Mouse (Mus musculus) ES-E14 (cell line): ENCODE measurements around the gene Cers5.

Experiments
- CHD2 ChIP-seq: IDR thresholded peaks from 2 replicates; pipeline ENCODE4 v1.6.1; 2014; ENCODE audit warnings: mild to moderate bottlenecking, low read depth, low read length, inconsistent platforms
- HCFC1 ChIP-seq: IDR thresholded peaks from 2 replicates; pipeline ENCODE4 v1.6.1; 2012; ENCODE audit warnings: low read length, inconsistent platforms, borderline replicate concordance; ENCODE audit not compliant: insufficient read depth
- MAFK ChIP-seq: IDR thresholded peaks from 2 replicates; pipeline ENCODE4 v1.6.1; 2014; ENCODE audit warnings: mild to moderate bottlenecking, low read depth, low read length, inconsistent platforms; ENCODE audit not compliant: insufficient read depth
- ZC3H11A ChIP-seq: IDR thresholded peaks from 2 replicates; pipeline ENCODE4 v1.6.1; 2012; ENCODE audit warnings: low read depth, mild to moderate bottlenecking, inconsistent platforms, low read length, borderline replicate concordance
- ZNF384 ChIP-seq: IDR thresholded peaks from 2 replicates; pipeline ENCODE4 v1.6.1; 2012; ENCODE audit warnings: low read depth, low read length, inconsistent platforms

- TF ChIP-seq ZNF384 (no peak), MAFK (no peak), CHD2 (no peak), ZC3H11A (no peak), HCFC1 (no peak)
Measured at GRCm38 (mm10) chr15:99703104-99703503, 69.6 kb downstream of the Cers5 start.
